Mouse (Mus musculus) cerebellum, postnatal 4 days (tissue): ENCODE results near the gene Srpk1.
A peak's percentile ranks its signal among the peaks of the same experiment; 100 is the strongest.

Source experiments
- DNase-seq, 2 experiments: peaks; one replicate each; pipeline ENCODE4 v3.0.0; 2022; ENCODE audit warnings: low spot score in 2 of 2, mixed read lengths in 1 of 2

Gene Srpk1

GRCm38 (mm10) chr17:28613096-28613495, 9.4 kb downstream of the Srpk1 start:
- no peak for DNase-seq

- no peak for DNase-seq
Observed at GRCm38 (mm10) chr17:28612603-28613002, 9.9 kb downstream of the Srpk1 start.

- DNase-seq = no peak
Observed at GRCm38 (mm10) chr17:28609543-28609942, 13.0 kb downstream of the Srpk1 start.

- no peak for DNase-seq
Observed at GRCm38 (mm10) chr17:28601557-28602250, 20.8 kb downstream of the Srpk1 start.

GRCm38 (mm10) chr17:28600780-28601179, 21.7 kb downstream of the Srpk1 start:
- DNase-seq = no peak

- DNase-seq = no peak
Observed at GRCm38 (mm10) chr17:28593965-28594364, 28.5 kb downstream of the Srpk1 start.

- peak; percentile 52 to 78 for DNase-seq
Observed at GRCm38 (mm10) chr17:28592998-28593397, 29.5 kb downstream of the Srpk1 start.

GRCm38 (mm10) chr17:28591476-28591875, 31.0 kb downstream of the Srpk1 start:
- no peak for DNase-seq

GRCm38 (mm10) chr17:28590596-28590995, 31.9 kb downstream of the Srpk1 start:
- DNase-seq = no peak

GRCm38 (mm10) chr17:28588591-28588990, 33.9 kb downstream of the Srpk1 start:
- no peak for DNase-seq

- no peak for DNase-seq
Observed at GRCm38 (mm10) chr17:28586509-28586908, 36.0 kb downstream of the Srpk1 start.

GRCm38 (mm10) chr17:28581056-28581455, 41.5 kb downstream of the Srpk1 start:
- DNase-seq = no peak

GRCm38 (mm10) chr17:28580396-28580795, 42.1 kb downstream of the Srpk1 start:
- DNase-seq = peak in 1 of 2 experiments; percentile 26

GRCm38 (mm10) chr17:28575244-28576125, 47.0 kb downstream of the Srpk1 start, which contains the start of gene Lhfpl5:
Lhfpl5 (plus strand) TSS chr17:28575641.
- DNase-seq = peak in 1 of 2 experiments; percentile 56

GRCm38 (mm10) chr17:28572941-28573340, 49.6 kb downstream of the Srpk1 start:
- no peak for DNase-seq

- DNase-seq = no peak
Observed at GRCm38 (mm10) chr17:28572521-28572920, 50.0 kb downstream of the Srpk1 start.

- DNase-seq = no peak
Observed at GRCm38 (mm10) chr17:28571868-28572267, 50.6 kb downstream of the Srpk1 start.

- DNase-seq = no peak
Observed at GRCm38 (mm10) chr17:28567541-28567940, 55.0 kb downstream of the Srpk1 start.

- no peak for DNase-seq
Observed at GRCm38 (mm10) chr17:28565181-28565580, 57.3 kb downstream of the Srpk1 start.

GRCm38 (mm10) chr17:28561613-28562012, 60.9 kb downstream of the Srpk1 start:
- no peak for DNase-seq

GRCm38 (mm10) chr17:28560598-28560997, 61.9 kb downstream of the Srpk1 start, which contains the start of gene Clps:
Clps (minus strand) TSS chr17:28560766.
- no peak for DNase-seq

- no peak for DNase-seq
Observed at GRCm38 (mm10) chr17:28557772-28558171, 64.7 kb downstream of the Srpk1 start.
